Mouse (Mus musculus) hindbrain, embryonic 16.5 days (tissue): Measurements from ENCODE around the gene Gapvd1. TPM values are rescaled to one million over a fixed set of nuclear protein-coding genes. Genes with fewer than 3 reads are reported as not detected.
A peak's percentile ranks its signal among the peaks of the same experiment; 100 is the strongest.
"Not testable (repeated sequence)": the region's sequence is repeated elsewhere in the genome, so short reads cannot be mapped to it uniquely, and the experiment has no call there.

Experiments used
- ATAC-seq: fragments of 200-750 bp; cut with Nextera tagmentation; 2 replicates; pipeline ENCODE4 v1.8.0; 2017; ENCODE audit warnings: moderate TSS enrichment, moderate library complexity
- H3K27ac ChIP-seq: fragments of 300-500 bp; sonication (generic); 2 replicates; pipeline ENCODE4 v1.5.1; 2014; ENCODE audit warnings: low read depth, mild to moderate bottlenecking, control low read depth, low read length, moderate library complexity
- H3K27me3 ChIP-seq: fragments of 300-500 bp; sonication (generic); replicated peaks from 2 replicates; pipeline ENCODE4 v1.6.1; 2014; ENCODE audit warnings: low read length; ENCODE audit not compliant: control insufficient read depth, insufficient read depth
- H3K36me3 ChIP-seq: fragments of 300-500 bp; sonication (generic); 2 replicates; pipeline ENCODE4 v1.6.1; 2014; ENCODE audit warnings: mild to moderate bottlenecking, low read length, moderate library complexity, mixed read lengths; ENCODE audit not compliant: control insufficient read depth, insufficient read depth
- H3K4me1 ChIP-seq: fragments of 300-500 bp; sonication (generic); 2 replicates; pipeline ENCODE4 v1.6.1; 2014; ENCODE audit warnings: low read depth, low read length; ENCODE audit not compliant: control insufficient read depth, insufficient read depth
- H3K4me2 ChIP-seq: fragments of 300-500 bp; sonication (generic); 2 replicates; pipeline ENCODE4 v1.6.1; 2014; ENCODE audit warnings: mild to moderate bottlenecking, low read length, control low read depth, moderate library complexity
- H3K4me3 ChIP-seq: fragments of 300-500 bp; sonication (generic); 2 replicates; pipeline ENCODE4 v1.5.1; 2014; ENCODE audit warnings: mild to moderate bottlenecking, low read length, control low read depth, moderate library complexity
- H3K9ac ChIP-seq: fragments of 300-500 bp; sonication (generic); 2 replicates; pipeline ENCODE4 v1.6.1; 2014; ENCODE audit warnings: low read depth, mild to moderate bottlenecking, control low read depth, low read length, moderate library complexity
- H3K9me3 ChIP-seq: fragments of 300-500 bp; sonication (generic); 2 replicates; pipeline ENCODE4 v1.6.1; 2014; ENCODE audit warnings: mild to moderate bottlenecking, low read length, moderate library complexity; ENCODE audit not compliant: control insufficient read depth
- WGBS: fragments of 180-500 bp; shearing (Covaris S2); extraction: QIAGEN DNeasy Blood & Tissue Kit; methylation state at CpG from one replicate; pipeline ENCODE4 v1.1.7; 2014; 5-methylcytosine and 5-hydroxymethylcytosine counted together
- polyA plus RNA-seq: library from polyadenylated mRNA; unstranded; fragments of >200 nt; fragmentation: Nextera tagmentation; extraction: Ambion mirVana; gene quantifications from 2 replicates; pipeline ENCODE4 v1.2.1, GENCODE M21; 2015

The Gapvd1 gene
- polyA plus RNA-seq, 1 experiment from 2014 or later, result 108 TPM

GRCm38 (mm10) chr2:34772252-34773235, 17.5 kb upstream of the Gapvd1 start:
- ATAC-seq, result no peak
- Histone ChIP-seq H3K27me3 (no peaks in the 10 kb centered on the region), H3K36me3 (peaks cover 34% of the 10 kb centered on the region), H3K4me2 (peak overlapping the region; percentile 72), H3K9ac (peak overlapping the region; percentile 77), H3K9me3 (no peaks in the 10 kb centered on the region), H3K4me3 (peak overlapping the region; percentile 61), H3K4me1 (peaks cover 47% of the 10 kb centered on the region), H3K27ac (peak overlapping the region; percentile 83)
- WGBS, result 4% methylated on average over 50 of the region's 50 CpGs

GRCm38 (mm10) chr2:34771368-34772226, 16.6 kb upstream of the Gapvd1 start, which contains the start of gene Hspa5:
TSS of gene Hspa5 (plus strand) at chr2:34771970.
- peak within 1 kb of the TSS; percentile 89 for H3K27ac ChIP-seq
- peaks cover 39% of the 10 kb centered on the region for H3K4me1 ChIP-seq
- peaks cover 30% of the 10 kb centered on the region for H3K36me3 ChIP-seq
- peak within 1 kb of the TSS; percentile 75 for H3K4me2 ChIP-seq
- ATAC-seq, result peak; percentile 99
- H3K27me3 ChIP-seq, result no peaks in the 10 kb centered on the region
- H3K4me3 ChIP-seq, result peak within 1 kb of the TSS; percentile 61
- under 1% methylated on average over 60 of the region's 60 CpGs for WGBS
- H3K9ac ChIP-seq, result peak within 1 kb of the TSS; percentile 96
- no peaks in the 10 kb centered on the region for H3K9me3 ChIP-seq

GRCm38 (mm10) chr2:34770951-34771350, 15.9 kb upstream of the Gapvd1 start:
- peak overlapping the region; percentile 75 for H3K4me2 ChIP-seq
- peaks cover 33% of the 10 kb centered on the region for H3K4me1 ChIP-seq
- H3K9ac ChIP-seq, result peak overlapping the region; percentile 96
- peak overlapping the region; percentile 61 for H3K4me3 ChIP-seq
- no peaks in the 10 kb centered on the region for H3K27me3 ChIP-seq
- no peaks in the 10 kb centered on the region for H3K9me3 ChIP-seq
- peaks cover 24% of the 10 kb centered on the region for H3K36me3 ChIP-seq
- H3K27ac ChIP-seq, result peak overlapping the region; percentile 89
- no peak for ATAC-seq
- WGBS, result 6% methylated on average over 6 of the region's 6 CpGs

- H3K27me3 ChIP-seq, result no peaks in the 10 kb centered on the region
- H3K9me3 ChIP-seq, result no peaks in the 10 kb centered on the region
- WGBS, result 95% methylated on average over 2 of the region's 2 CpGs
- H3K4me2 ChIP-seq, result no peak overlapping the region; the same call in 1 of the 2 replicates
- H3K4me3 ChIP-seq, result no peak overlapping the region
- ATAC-seq, result no peak
- H3K36me3 ChIP-seq, result peaks cover 16% of the 10 kb centered on the region
- peaks cover 25% of the 10 kb centered on the region for H3K4me1 ChIP-seq
- no peak overlapping the region for H3K27ac ChIP-seq
- H3K9ac ChIP-seq, result no peak overlapping the region
Observed at GRCm38 (mm10) chr2:34770049-34770448, 15.0 kb upstream of the Gapvd1 start.

GRCm38 (mm10) chr2:34764801-34765200, 9.8 kb upstream of the Gapvd1 start:
- no peak overlapping the region for H3K4me3 ChIP-seq
- no peaks in the 10 kb centered on the region for H3K27me3 ChIP-seq
- H3K36me3 ChIP-seq, result no peaks in the 10 kb centered on the region
- H3K9ac ChIP-seq, result no peak overlapping the region
- WGBS, result 50% methylated on average over 12 of the region's 12 CpGs
- H3K27ac ChIP-seq, result no peak overlapping the region
- no peaks in the 10 kb centered on the region for H3K9me3 ChIP-seq
- no peaks in the 10 kb centered on the region for H3K4me1 ChIP-seq
- H3K4me2 ChIP-seq, result no peak overlapping the region
- ATAC-seq, result no peak

- Histone ChIP-seq H3K4me2 (no peak overlapping the region), H3K4me3 (no peak overlapping the region), H3K27ac (no peak overlapping the region), H3K9ac (no peak overlapping the region), H3K36me3 (no peaks in the 10 kb centered on the region), H3K4me1 (no peaks in the 10 kb centered on the region), H3K9me3 (no peaks in the 10 kb centered on the region), H3K27me3 (no peaks in the 10 kb centered on the region)
- 71% methylated on average over 2 of the region's 2 CpGs for WGBS
- no peak for ATAC-seq
Observed at GRCm38 (mm10) chr2:34762872-34763271, 7.8 kb upstream of the Gapvd1 start.

- Histone ChIP-seq H3K9ac (no peak overlapping the region), H3K27me3 (no peaks in the 10 kb centered on the region), H3K36me3 (no peaks in the 10 kb centered on the region), H3K4me3 (no peak overlapping the region), H3K9me3 (no peaks in the 10 kb centered on the region), H3K4me2 (no peak overlapping the region), H3K4me1 (no peaks in the 10 kb centered on the region), H3K27ac (no peak overlapping the region)
- WGBS, result 80% methylated on average over 2 of the region's 2 CpGs
- ATAC-seq, result no peak
Observed at GRCm38 (mm10) chr2:34762174-34762573, 7.1 kb upstream of the Gapvd1 start.

- H3K4me3 ChIP-seq, H3K4me2 ChIP-seq, H3K27ac ChIP-seq, H3K9me3 ChIP-seq, H3K27me3 ChIP-seq, H3K9ac ChIP-seq, H3K4me1 ChIP-seq, H3K36me3 ChIP-seq, ATAC-seq: not testable (repeated sequence)
- 91% methylated on average over 5 of the region's 5 CpGs for WGBS
Observed at GRCm38 (mm10) chr2:34761272-34761671, 6.2 kb upstream of the Gapvd1 start.

- H3K27me3 ChIP-seq, result no peaks in the 10 kb centered on the region
- no peak overlapping the region for H3K4me2 ChIP-seq
- no peaks in the 10 kb centered on the region for H3K9me3 ChIP-seq
- peaks cover 5% of the 10 kb centered on the region for H3K4me1 ChIP-seq
- no peak overlapping the region for H3K27ac ChIP-seq
- H3K36me3 ChIP-seq, result no peaks in the 10 kb centered on the region
- ATAC-seq, result no peak
- no peak overlapping the region for H3K4me3 ChIP-seq
- H3K9ac ChIP-seq, result no peak overlapping the region
- 73% methylated on average over 1 of the region's 1 CpGs for WGBS
Observed at GRCm38 (mm10) chr2:34757341-34757740, 2.3 kb upstream of the Gapvd1 start.
